ENCODE assay signal across 27 mouse cellular contexts in the genomic region with DNA sequence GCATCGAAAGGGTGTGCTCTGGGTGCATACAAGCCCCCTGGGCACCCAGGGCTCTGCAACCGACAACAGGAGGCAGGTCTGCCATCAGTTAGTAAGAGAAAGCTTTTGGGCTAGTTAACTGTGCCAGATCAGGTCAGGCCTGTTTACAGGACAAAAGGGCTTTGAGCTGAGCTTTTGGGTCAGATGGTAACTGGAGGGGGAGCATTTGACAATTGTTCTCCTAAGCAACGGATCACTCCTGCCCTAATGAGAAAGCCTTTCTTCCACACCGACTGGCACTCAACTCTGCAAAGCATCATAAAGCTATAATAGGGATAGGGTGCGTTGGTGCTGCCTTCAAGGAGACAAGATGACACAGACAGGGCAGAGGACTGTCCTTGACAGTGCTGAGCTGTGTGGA.
A peak's percentile ranks its signal among the peaks of the same experiment; 100 is the strongest.
DNase-seq lines count a peak whose midpoint lies in the region; ATAC-seq and TF ChIP-seq lines count a peak whose summit lies in the region.
"Had no signal": no experiment of that assay in that cellular context is flagged by ENCODE, and none has a peak within 500 bp of the region (broad histone marks: within the 10 kb centered on the region; RNA-seq: fewer than 3 reads in every experiment).

No protein-coding gene starts in this region.

- H3K9me3 ChIP-seq in hindbrain, embryonic 10.5 days: no peaks in the 10 kb centered on the region
- no peaks in the 10 kb centered on the region for H3K9me3 ChIP-seq in hindbrain, embryonic 12.5 days (replicated peaks)
- H3K9me3 ChIP-seq in ES-Bruce4 (replicated peaks; ENCODE audit: control insufficient read depth, insufficient read depth, low read length, poor library complexity, severe bottlenecking): no peaks in the 10 kb centered on the region
- H3K9me3 ChIP-seq: embryonic facial prominence, embryonic 15.5 days; forebrain, embryonic 13.5 days had no signal

- TF ChIP-seq POLR2A in ES-Bruce4 (IDR thresholded peaks at IDR 0.05; ENCODE audit: insufficient read depth, low read length): no peak
- TF ChIP-seq POLR2A in brain, embryonic 14.5 days (IDR thresholded peaks at IDR 0.05; ENCODE audit: borderline replicate concordance, extremely low read depth, insufficient read depth, insufficient read length, poor library complexity, severe bottlenecking): no peak

- intact Hi-C loops in gastrocnemius, postnatal 14 days (cut with DNase I; ENCODE audit: low total_unique reads): no loop called here

- H3K9ac ChIP-seq in hindbrain, embryonic 12.5 days: no peak overlapping the region
- H3K9ac ChIP-seq in ES-Bruce4 (ENCODE audit: low read depth, poor library complexity, severe bottlenecking): no peak overlapping the region
- H3K9ac ChIP-seq: embryonic facial prominence, embryonic 15.5 days; forebrain, embryonic 13.5 days; hindbrain, embryonic 14.5 days had no signal

- 40% methylated on average over 5 of the region's 5 CpGs for WGBS in hindbrain, embryonic 10.5 days
- 29% methylated on average over 5 of the region's 5 CpGs for WGBS in hindbrain, embryonic 12.5 days

- DNase-seq in hindbrain, embryonic 10.5 days (ENCODE audit: low spot score): no peak
- DNase-seq in Muller cell, postnatal 12 days (ENCODE audit: inconsistent ontology term): peak; percentile 14
- DNase-seq in brain, embryonic 14.5 days (ENCODE audit: low read depth): peak; percentile 29
- no peak for DNase-seq in adrenal gland, postnatal 4 days (ENCODE audit: low spot score in 2 of 2)
- no peak for DNase-seq in kidney, postnatal 14 days
- no peak for DNase-seq in gastrocnemius, postnatal 14 days
- DNase-seq: adrenal gland, adult 8-10 months; adrenal gland, postnatal 25 days; cerebellum, adult 11-12 months; cerebellum, adult 8-10 months; cerebellum, postnatal 10 days; cerebellum, postnatal 36 days; embryo, embryonic 11 days; gastrocnemius, postnatal 10 days; heart, adult 11 months had no signal

- peak overlapping the region; percentile 59 for H3K27ac ChIP-seq in hindbrain, embryonic 10.5 days
- H3K27ac ChIP-seq in hindbrain, embryonic 12.5 days: no peak overlapping the region
- H3K27ac ChIP-seq in ES-Bruce4 (ENCODE audit: insufficient read depth, low read length): no peak overlapping the region
- H3K27ac ChIP-seq: embryonic facial prominence, embryonic 15.5 days; forebrain, embryonic 13.5 days; hindbrain, embryonic 14.5 days; hindbrain, postnatal 0 days had no signal

- H3K4me3 ChIP-seq in hindbrain, embryonic 10.5 days: no peak overlapping the region
- H3K4me3 ChIP-seq in hindbrain, embryonic 12.5 days: no peak overlapping the region
- no peak overlapping the region for H3K4me3 ChIP-seq in ES-Bruce4 (ENCODE audit: low read depth, low read length)
- H3K4me3 ChIP-seq: embryonic facial prominence, embryonic 15.5 days; forebrain, embryonic 13.5 days had no signal

- peaks cover 21% of the 10 kb centered on the region for H3K4me1 ChIP-seq in hindbrain, embryonic 10.5 days (replicated peaks)
- no peaks in the 10 kb centered on the region for H3K4me1 ChIP-seq in hindbrain, embryonic 12.5 days
- peaks cover 8% of the 10 kb centered on the region for H3K4me1 ChIP-seq in ES-Bruce4 (ENCODE audit: control insufficient read depth, insufficient read depth, low read length)
- H3K4me1 ChIP-seq: embryonic facial prominence, embryonic 15.5 days had no signal

- no peak overlapping the region for H3K4me2 ChIP-seq in hindbrain, embryonic 12.5 days (replicated peaks)
- H3K4me2 ChIP-seq: embryonic facial prominence, embryonic 15.5 days; forebrain, embryonic 13.5 days; heart, embryonic 11.5 days; hindbrain, embryonic 14.5 days had no signal

- ATAC-seq in hindbrain, embryonic 12.5 days (ENCODE audit: low FRiP score): no peak
- ATAC-seq: CD4-positive, CD25-positive, alpha-beta regulatory T cell, adult 4 months; forebrain, embryonic 13.5 days; forebrain, embryonic 16.5 days; hindbrain, postnatal 0 days; inflammation-experienced regulatory T-cells, adult 6 months; intestine, postnatal 0 days; Patski had no signal

- 0 out of 2 replicates have a peak, but pooled peaks have one; percentile 7 for TF ChIP-seq EP300 in ES-Bruce4 (IDR thresholded peaks at IDR 0.05; ENCODE audit: insufficient read depth, low read depth, low read length)

- no peaks in the 10 kb centered on the region for H3K27me3 ChIP-seq in hindbrain, embryonic 10.5 days (ENCODE audit: insufficient read depth, poor library complexity, severe bottlenecking)
- no peaks in the 10 kb centered on the region for H3K27me3 ChIP-seq in hindbrain, embryonic 12.5 days
- no peaks in the 10 kb centered on the region for H3K27me3 ChIP-seq in ES-Bruce4 (ENCODE audit: control insufficient read depth, insufficient read depth, low read length, poor library complexity, severe bottlenecking)
- H3K27me3 ChIP-seq: embryonic facial prominence, embryonic 15.5 days; forebrain, embryonic 13.5 days; Patski had no signal

- no peaks in the 10 kb centered on the region for H3K36me3 ChIP-seq in hindbrain, embryonic 10.5 days
- no peaks in the 10 kb centered on the region for H3K36me3 ChIP-seq in hindbrain, embryonic 12.5 days
- no peaks in the 10 kb centered on the region for H3K36me3 ChIP-seq in ES-Bruce4 (ENCODE audit: control insufficient read depth, insufficient read depth, low read length, poor library complexity, severe bottlenecking)

- TF ChIP-seq CTCF in ES-Bruce4 (IDR thresholded peaks at IDR 0.05; ENCODE audit: low read depth, low read length): no peak
- no peak for TF ChIP-seq CTCF in brain, embryonic 14.5 days (IDR thresholded peaks at IDR 0.05; ENCODE audit: borderline replicate concordance, extremely low read depth, insufficient read depth, insufficient read length)

Comparison
In these comparisons a context has a peak if more than half of its experiments do, and no peak if none do; other contexts are left out.
1. DNase-seq: peak in Muller cell, postnatal 12 days (single experiment) and brain, embryonic 14.5 days (single experiment); none in hindbrain, embryonic 10.5 days (single experiment), adrenal gland, postnatal 4 days (0 of 2), kidney, postnatal 14 days (single experiment) and gastrocnemius, postnatal 14 days (single experiment).